Mouse (Mus musculus) B cell, adult 2 months (primary cell): ENCODE data around the gene Tubb2b.

Experiments
- DNase-seq, 2 experiments: peaks; one replicate each; pipeline ENCODE4 v3.0.0; 2022

Tubb2b gene

GRCm38 (mm10) chr13:34130226-34130731 lies at the start of gene Tubb2b:
Tubb2b (minus strand) TSS chr13:34130466.
- DNase-seq: peak; percentile 57 to 60

- DNase-seq: no peak
These were observed 43.8 kb upstream of the Tubb2b start for GRCm38 (mm10) chr13:34174025-34174424.

- no peak for DNase-seq
These were observed 33.2 kb upstream of the Tubb2b start for GRCm38 (mm10) chr13:34163304-34163975.

GRCm38 (mm10) chr13:34162491-34163303 lies 32.4 kb upstream of the Tubb2b start, which contains the start of gene Psmg4:
Psmg4 (plus strand) TSS chr13:34162964.
- DNase-seq: peak; percentile 99

- DNase-seq: no peak
These were observed 29.7 kb upstream of the Tubb2b start for GRCm38 (mm10) chr13:34159926-34160325.

GRCm38 (mm10) chr13:34157596-34158157 lies 27.4 kb upstream of the Tubb2b start:
- no peak for DNase-seq

GRCm38 (mm10) chr13:34156840-34157185 lies 26.5 kb upstream of the Tubb2b start:
- no peak for DNase-seq

- peak in 1 of 2 experiments; percentile 17 for DNase-seq
These were observed 26.0 kb upstream of the Tubb2b start for GRCm38 (mm10) chr13:34156133-34156839.

- DNase-seq: peak; percentile 72 to 77
These were observed 24.6 kb upstream of the Tubb2b start for GRCm38 (mm10) chr13:34154931-34155272.

- peak; percentile 73 to 81 for DNase-seq
These were observed 24.1 kb upstream of the Tubb2b start for GRCm38 (mm10) chr13:34154217-34154930.

- no peak for DNase-seq
These were observed 23.2 kb upstream of the Tubb2b start for GRCm38 (mm10) chr13:34153254-34154011.

- DNase-seq: no peak
These were observed 22.4 kb upstream of the Tubb2b start for GRCm38 (mm10) chr13:34152695-34153094.

GRCm38 (mm10) chr13:34151425-34151824 lies 21.2 kb upstream of the Tubb2b start:
- no peak for DNase-seq

- DNase-seq: no peak
These were observed 20.2 kb upstream of the Tubb2b start for GRCm38 (mm10) chr13:34150271-34151027.

GRCm38 (mm10) chr13:34149463-34150176 lies 19.4 kb upstream of the Tubb2b start:
- DNase-seq: no peak

GRCm38 (mm10) chr13:34148767-34149392 lies 18.6 kb upstream of the Tubb2b start:
- DNase-seq: peak; percentile 45

GRCm38 (mm10) chr13:34148181-34148580 lies 17.9 kb upstream of the Tubb2b start:
- no peak for DNase-seq

- no peak for DNase-seq
These were observed 16.6 kb upstream of the Tubb2b start for GRCm38 (mm10) chr13:34146916-34147315.

GRCm38 (mm10) chr13:34143389-34143788 lies 13.1 kb upstream of the Tubb2b start:
- DNase-seq: no peak

GRCm38 (mm10) chr13:34136605-34137004 lies 6.3 kb upstream of the Tubb2b start:
- no peak for DNase-seq
